Mouse (Mus musculus) testis, adult 2 months (tissue): ENCODE data around the gene Khsrp. TPM values are rescaled to one million over a fixed set of nuclear protein-coding genes. Genes with fewer than 3 reads are reported as not detected.
"Not testable (repeated sequence)": the region's sequence is repeated elsewhere in the genome, so short reads cannot be mapped to it uniquely, and the experiment has no call there.

Source experiments
- H3K27ac ChIP-seq: fragments of 200-500 bp; 2 replicates; pipeline ENCODE4 v1.5.1; 2012; ENCODE audit warnings: low read depth, low read length; ENCODE audit not compliant: control insufficient read depth, insufficient read depth
- H3K27me3 ChIP-seq: fragments of 200-500 bp; 2 replicates; pipeline ENCODE4 v1.6.1; 2012; ENCODE audit warnings: mild to moderate bottlenecking, low read length, moderate library complexity; ENCODE audit not compliant: control insufficient read depth, insufficient read depth
- H3K36me3 ChIP-seq: fragments of 200-500 bp; 2 replicates; pipeline ENCODE4 v1.6.1; 2012; ENCODE audit warnings: mild to moderate bottlenecking, low read length; ENCODE audit not compliant: control insufficient read depth, insufficient read depth
- H3K4me1 ChIP-seq: fragments of 200-500 bp; 2 replicates; pipeline ENCODE4 v1.6.1; 2012; ENCODE audit warnings: low read length; ENCODE audit not compliant: control insufficient read depth, insufficient read depth
- H3K4me3 ChIP-seq: fragments of 200-500 bp; 2 replicates; pipeline ENCODE4 v1.5.1; 2012; ENCODE audit warnings: low read depth, mild to moderate bottlenecking, low read length, moderate library complexity, mixed read lengths; ENCODE audit not compliant: control insufficient read depth
- CTCF ChIP-seq: fragments of 200-500 bp; IDR thresholded peaks from 2 replicates; pipeline ENCODE4 v1.5.1; 2012; ENCODE audit warnings: low read depth, mild to moderate bottlenecking, inconsistent platforms, low read length, moderate library complexity; ENCODE audit not compliant: control insufficient read depth, insufficient read depth, insufficient replicate concordance
- POLR2A ChIP-seq: fragments of 200-500 bp; IDR thresholded peaks from 2 replicates; pipeline ENCODE4 v1.6.1; 2012; ENCODE audit warnings: low read depth, mild to moderate bottlenecking, inconsistent platforms, low read length, moderate library complexity; ENCODE audit not compliant: control insufficient read depth
- polyA plus RNA-seq: library from polyadenylated mRNA; depleted of rRNA; stranded (reverse); fragments of >200 nt; gene quantifications from 2 replicates; pipeline ENCODE4 v1.2.3, GENCODE M21; 2012

The Khsrp gene
- polyA plus RNA-seq, 1 experiment: 45.2 TPM

GRCm38 (mm10) chr17:57056246-57056645, 24.9 kb upstream of the Khsrp start:
- H3K36me3 ChIP-seq: no peaks in the 10 kb centered on the region
- H3K4me3 ChIP-seq: no peak overlapping the region

GRCm38 (mm10) chr17:57051679-57052078, 20.4 kb upstream of the Khsrp start:
- not testable (repeated sequence) for H3K36me3 ChIP-seq, H3K27ac ChIP-seq, H3K4me3 ChIP-seq, H3K27me3 ChIP-seq
- peaks cover 17% of the 10 kb centered on the region for H3K4me1 ChIP-seq

More at GRCm38 (mm10) chr17:57056246-57056645, 24.9 kb upstream of the Khsrp start:
- Histone ChIP-seq H3K4me1 (peaks cover 16% of the 10 kb centered on the region), H3K27ac (no peak overlapping the region), H3K27me3 (no peaks in the 10 kb centered on the region)
- TF ChIP-seq POLR2A (no peak), CTCF (no peak)

- no peaks in the 10 kb centered on the region for H3K27me3 ChIP-seq
- H3K36me3 ChIP-seq: no peaks in the 10 kb centered on the region
- H3K27ac ChIP-seq: no peak overlapping the region
- TF ChIP-seq CTCF (no peak), POLR2A (no peak)
- no peak overlapping the region for H3K4me3 ChIP-seq
- H3K4me1 ChIP-seq: peaks cover 12% of the 10 kb centered on the region
Observed at GRCm38 (mm10) chr17:57048816-57049215, 17.5 kb upstream of the Khsrp start.

GRCm38 (mm10) chr17:57047406-57047805, 16.1 kb upstream of the Khsrp start:
- H3K27me3 ChIP-seq: no peaks in the 10 kb centered on the region
- TF ChIP-seq CTCF (no peak), POLR2A (no peak)
- no peak overlapping the region for H3K27ac ChIP-seq
- H3K4me1 ChIP-seq: peaks cover 10% of the 10 kb centered on the region
- H3K36me3 ChIP-seq: no peaks in the 10 kb centered on the region
- no peak overlapping the region; the same call in 1 of the 2 replicates for H3K4me3 ChIP-seq

- H3K27ac ChIP-seq: peak within 1 kb of the TSS; percentile 34; the same call in 1 of the 2 replicates
- peak within 1 kb of the TSS; percentile 87 for H3K4me3 ChIP-seq
- TF ChIP-seq CTCF: no peak
- peak; percentile 72; the same call in 1 of the 2 replicates for TF ChIP-seq POLR2A
- H3K4me1 ChIP-seq: no peaks in the 10 kb centered on the region; the same call in 1 of the 2 replicates
- no peaks in the 10 kb centered on the region for H3K27me3 ChIP-seq
- H3K36me3 ChIP-seq: no peaks in the 10 kb centered on the region
Observed at GRCm38 (mm10) chr17:57041554-57041953, 10.2 kb upstream of the Khsrp start, which contains the start of gene Slc25a41. TSS of gene Slc25a41 (minus strand) at chr17:57041654.

GRCm38 (mm10) chr17:57038978-57039377, 7.7 kb upstream of the Khsrp start:
- H3K36me3 ChIP-seq: no peaks in the 10 kb centered on the region
- H3K4me1 ChIP-seq: no peaks in the 10 kb centered on the region; the same call in 1 of the 2 replicates
- TF ChIP-seq POLR2A (no peak), CTCF (peak; percentile 56; the same call in 1 of the 2 replicates)
- peak overlapping the region; percentile 76 for H3K4me3 ChIP-seq
- no peak overlapping the region for H3K27ac ChIP-seq
- no peaks in the 10 kb centered on the region for H3K27me3 ChIP-seq

GRCm38 (mm10) chr17:57032854-57033253, 1.5 kb upstream of the Khsrp start:
- Histone ChIP-seq H3K4me3 (no peak overlapping the region), H3K36me3 (no peaks in the 10 kb centered on the region), H3K4me1 (peaks cover 18% of the 10 kb centered on the region), H3K27ac (no peak overlapping the region), H3K27me3 (no peaks in the 10 kb centered on the region)
- TF ChIP-seq POLR2A (0 out of 2 replicates have a peak, but pooled peaks have one; percentile 11), CTCF (no peak)

GRCm38 (mm10) chr17:57031661-57032420, 519 bp upstream of the Khsrp start:
- H3K4me3 ChIP-seq: peak overlapping the region; percentile 96
- peak overlapping the region; percentile 50 for H3K27ac ChIP-seq
- peaks cover 1% of the 10 kb centered on the region; the same call in 1 of the 2 replicates for H3K36me3 ChIP-seq
- TF ChIP-seq POLR2A (peak; percentile 66), CTCF (no peak)
- H3K27me3 ChIP-seq: no peaks in the 10 kb centered on the region
- H3K4me1 ChIP-seq: peaks cover 18% of the 10 kb centered on the region
